Mouse (Mus musculus) lung, postnatal 0 days (tissue): ENCODE data around the gene Prkce. TPM values are rescaled to one million over a fixed set of nuclear protein-coding genes. Genes with fewer than 3 reads are reported as not detected.

Source experiments
- ATAC-seq: fragments of 200-750 bp; cut with Nextera tagmentation; 2 replicates; pipeline ENCODE4 v1.8.0; 2017; ENCODE audit warnings: moderate library complexity
- DNase-seq: peaks from one replicate; pipeline ENCODE4 v3.0.0-alpha.2; 2016; ENCODE audit warnings: low spot score
- H3K27ac ChIP-seq: fragments of 300-500 bp; sonication (generic); 2 replicates; pipeline ENCODE4 v1.5.1; 2014; ENCODE audit warnings: antibody characterized with exemption, mild to moderate bottlenecking, low read length, mixed read lengths
- H3K27me3 ChIP-seq: fragments of 300-500 bp; sonication (generic); replicated peaks from 2 replicates; pipeline ENCODE4 v1.6.1; 2014; ENCODE audit warnings: low read length, mixed read lengths; ENCODE audit not compliant: insufficient read depth
- H3K36me3 ChIP-seq: fragments of 300-500 bp; sonication (generic); 2 replicates; pipeline ENCODE4 v1.6.1; 2014; ENCODE audit warnings: low read length, mixed read lengths; ENCODE audit not compliant: insufficient read depth
- H3K4me1 ChIP-seq: fragments of 300-500 bp; sonication (generic); 2 replicates; pipeline ENCODE4 v1.6.1; 2014; ENCODE audit warnings: antibody characterized with exemption, low read depth, low read length, mixed read lengths; ENCODE audit not compliant: insufficient read depth
- H3K4me2 ChIP-seq: fragments of 300-500 bp; sonication (generic); replicated peaks from 2 replicates; pipeline ENCODE4 v1.6.1; 2014; ENCODE audit warnings: low read depth, mild to moderate bottlenecking, low read length, moderate library complexity, mixed read lengths
- H3K4me3 ChIP-seq: fragments of 300-500 bp; sonication (generic); 2 replicates; pipeline ENCODE4 v1.5.1; 2014; ENCODE audit warnings: low read depth, low read length
- H3K9ac ChIP-seq: fragments of 300-500 bp; sonication (generic); replicated peaks from 2 replicates; pipeline ENCODE4 v1.6.1; 2014; ENCODE audit warnings: low read depth, mild to moderate bottlenecking
- H3K9me3 ChIP-seq: fragments of 300-500 bp; sonication (generic); 2 replicates; pipeline ENCODE4 v1.6.1; 2016; ENCODE audit warnings: low read length, mixed read lengths
- CTCF ChIP-seq: IDR thresholded peaks from 2 replicates; pipeline ENCODE4 v1.5.1; 2016; ENCODE audit warnings: antibody characterized with exemption, mild to moderate bottlenecking
- EP300 ChIP-seq: IDR thresholded peaks from 2 replicates; pipeline ENCODE4 v1.6.1; 2016; ENCODE audit warnings: antibody characterized with exemption, mild to moderate bottlenecking, control low read depth
- WGBS: fragments of 180-500 bp; shearing (Covaris S2); extraction: QIAGEN DNeasy Blood & Tissue Kit; methylation state at CpG from one replicate; pipeline ENCODE4 v1.1.7; 2014; 5-methylcytosine and 5-hydroxymethylcytosine counted together
- polyA plus RNA-seq: library from polyadenylated mRNA; unstranded; fragments of >200 nt; fragmentation: Nextera tagmentation; extraction: Ambion mirVana; gene quantifications from 2 replicates; pipeline ENCODE4 v1.2.1, GENCODE M21; 2015

The Prkce gene
- polyA plus RNA-seq, 1 experiment from 2014 or later = 10.6 TPM

DNA sequence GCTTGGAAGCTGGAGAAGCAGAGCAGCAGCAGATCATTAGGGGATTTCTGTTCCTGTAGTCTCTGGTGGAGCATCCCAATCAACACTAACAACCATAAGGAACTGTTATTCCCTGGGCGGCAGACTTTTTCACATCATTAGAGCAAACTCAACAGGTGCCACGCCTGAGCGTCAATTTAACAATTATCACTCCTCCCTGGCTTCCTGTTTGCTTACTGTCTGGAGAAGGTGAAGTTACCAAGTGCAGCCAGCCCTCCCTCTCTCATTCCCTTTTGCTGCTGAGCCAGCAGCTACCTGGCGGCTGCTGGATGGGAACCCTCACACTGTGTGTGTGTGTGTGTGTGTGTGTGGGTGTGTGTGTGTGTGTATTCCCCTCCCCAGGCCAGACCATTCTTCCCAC lies 149.6 kb downstream of the Prkce start:
- ATAC-seq (no peak), DNase-seq (no peak)
- Histone ChIP-seq H3K9ac (no peak overlapping the region), H3K4me2 (no peak overlapping the region), H3K27ac (no peak overlapping the region), H3K4me3 (no peak overlapping the region), H3K36me3 (no peaks in the 10 kb centered on the region), H3K4me1 (no peaks in the 10 kb centered on the region), H3K27me3 (no peaks in the 10 kb centered on the region), H3K9me3 (no peaks in the 10 kb centered on the region)
- no peak for TF ChIP-seq EP300
- TF ChIP-seq CTCF = no peak
- 51% methylated on average over 4 of the region's 4 CpGs for WGBS

GRCm38 (mm10) chr17:86319967-86320602 lies 152.5 kb downstream of the Prkce start:
- H3K4me3 ChIP-seq = no peak overlapping the region
- no peak overlapping the region for H3K9ac ChIP-seq
- no peaks in the 10 kb centered on the region for H3K4me1 ChIP-seq
- H3K4me2 ChIP-seq = no peak overlapping the region
- no peak overlapping the region for H3K27ac ChIP-seq
- no peak for DNase-seq
- H3K9me3 ChIP-seq = no peaks in the 10 kb centered on the region
- TF ChIP-seq EP300 = no peak
- TF ChIP-seq CTCF = no peak
- ATAC-seq = no peak
- 92% methylated on average over 13 of the region's 13 CpGs for WGBS
- H3K36me3 ChIP-seq = no peaks in the 10 kb centered on the region
- no peaks in the 10 kb centered on the region for H3K27me3 ChIP-seq

DNA sequence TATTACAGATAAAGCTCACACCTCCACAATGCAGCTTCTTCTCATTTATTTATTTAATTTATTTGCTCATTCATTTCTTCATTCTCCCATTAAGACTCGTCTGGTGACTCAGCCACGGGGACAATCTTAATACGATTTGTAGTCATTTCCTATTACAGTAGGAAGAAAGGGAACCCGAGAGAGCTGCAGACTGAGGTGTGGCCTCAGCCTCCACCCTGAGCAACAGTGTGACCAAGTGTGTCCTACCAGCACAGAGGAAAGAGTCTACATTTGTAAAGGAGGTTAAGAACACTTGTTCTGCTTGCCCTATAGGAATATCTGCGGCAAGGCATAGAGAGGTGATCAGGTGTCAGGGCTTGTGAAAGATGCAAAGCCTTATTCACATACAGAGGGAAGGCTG lies 155.3 kb downstream of the Prkce start:
- Histone ChIP-seq H3K27me3 (no peaks in the 10 kb centered on the region), H3K4me2 (no peak overlapping the region), H3K4me3 (no peak overlapping the region), H3K27ac (no peak overlapping the region), H3K9ac (no peak overlapping the region), H3K36me3 (no peaks in the 10 kb centered on the region), H3K4me1 (no peaks in the 10 kb centered on the region), H3K9me3 (no peaks in the 10 kb centered on the region)
- DNase-seq (no peak), ATAC-seq (no peak)
- 47% methylated on average over 5 of the region's 5 CpGs for WGBS
- TF ChIP-seq CTCF (no peak), EP300 (no peak)

DNA sequence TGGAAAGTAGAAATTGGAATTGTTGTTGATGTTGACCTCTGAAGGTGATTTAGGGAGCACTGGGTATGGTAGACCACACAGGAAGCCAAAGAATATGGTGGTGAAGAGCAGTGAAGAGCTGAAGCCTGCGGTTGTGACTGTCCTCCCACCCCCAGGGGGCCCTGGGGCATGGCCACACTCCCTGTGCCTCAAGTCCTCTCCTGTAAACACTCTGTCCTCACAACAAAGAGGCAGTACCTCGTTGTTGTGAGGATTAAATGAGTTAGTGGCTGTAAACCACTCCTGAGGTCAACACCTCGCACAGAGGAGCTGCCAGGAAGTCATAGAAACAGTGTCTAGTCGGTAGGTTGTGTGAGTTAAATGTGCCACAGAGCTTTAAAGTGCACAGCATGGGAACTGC lies 155.7 kb downstream of the Prkce start:
- H3K36me3 ChIP-seq = no peaks in the 10 kb centered on the region
- no peaks in the 10 kb centered on the region for H3K4me1 ChIP-seq
- DNase-seq (no peak), ATAC-seq (no peak)
- H3K9me3 ChIP-seq = no peaks in the 10 kb centered on the region
- H3K27ac ChIP-seq = no peak overlapping the region
- H3K9ac ChIP-seq = no peak overlapping the region
- WGBS = 41% methylated on average over 4 of the region's 4 CpGs
- no peak overlapping the region for H3K4me3 ChIP-seq
- no peak overlapping the region for H3K4me2 ChIP-seq
- TF ChIP-seq EP300 (no peak), CTCF (no peak)
- no peaks in the 10 kb centered on the region for H3K27me3 ChIP-seq

GRCm38 (mm10) chr17:86323909-86324686 lies 156.5 kb downstream of the Prkce start:
- Histone ChIP-seq H3K4me2 (no peak overlapping the region), H3K4me1 (peaks cover 6% of the 10 kb centered on the region; the same call in 1 of the 2 replicates), H3K27ac (no peak overlapping the region), H3K36me3 (no peaks in the 10 kb centered on the region), H3K27me3 (no peaks in the 10 kb centered on the region), H3K4me3 (no peak overlapping the region), H3K9me3 (no peaks in the 10 kb centered on the region), H3K9ac (no peak overlapping the region)
- WGBS = 51% methylated on average over 6 of the region's 6 CpGs
- TF ChIP-seq CTCF (no peak), EP300 (no peak)
- DNase-seq = no peak
- peak; percentile 35; the same call in 1 of the 2 replicates for ATAC-seq

- Histone ChIP-seq H3K9ac (no peak overlapping the region), H3K4me3 (no peak overlapping the region), H3K27me3 (no peaks in the 10 kb centered on the region), H3K4me1 (peaks cover 6% of the 10 kb centered on the region; the same call in 1 of the 2 replicates), H3K9me3 (no peaks in the 10 kb centered on the region), H3K36me3 (no peaks in the 10 kb centered on the region), H3K27ac (no peak overlapping the region), H3K4me2 (no peak overlapping the region)
- ATAC-seq (peak; percentile 58), DNase-seq (peak; percentile 53)
- TF ChIP-seq EP300 (no peak), CTCF (no peak)
- WGBS = 60% methylated on average over 7 of the region's 7 CpGs
Observed at GRCm38 (mm10) chr17:86324756-86325155, 157.2 kb downstream of the Prkce start.
